Mouse (Mus musculus) olfactory bulb, adult 2 months (tissue): ENCODE results near the gene Cacna2d4.

Source experiments
- CTCF ChIP-seq: fragments of 200-500 bp; IDR thresholded peaks from 2 replicates; pipeline ENCODE4 v1.5.1; 2012; ENCODE audit warnings: low read depth, mild to moderate bottlenecking, low read length, moderate library complexity; ENCODE audit not compliant: insufficient read depth
- POLR2A ChIP-seq: fragments of 200-500 bp; IDR thresholded peaks from 2 replicates; pipeline ENCODE4 v1.6.1; 2012; ENCODE audit warnings: mild to moderate bottlenecking, low read depth, low read length, moderate library complexity; ENCODE audit not compliant: insufficient read depth

- TF ChIP-seq POLR2A = no peak
- TF ChIP-seq CTCF = no peak
Measured at GRCm38 (mm10) chr6:119276713-119277112, 40.4 kb downstream of the Cacna2d4 start.
